Mouse (Mus musculus) spleen, postnatal 4 days (tissue): Measurements from ENCODE around the gene D330020A13Rik.
A peak's percentile ranks its signal among the peaks of the same experiment; 100 is the strongest.

Source experiments
- DNase-seq, 2 experiments: peaks; one replicate each; pipeline ENCODE4 v3.0.0; 2022; ENCODE audit warnings: low spot score in 2 of 2

D330020A13Rik gene

DNA sequence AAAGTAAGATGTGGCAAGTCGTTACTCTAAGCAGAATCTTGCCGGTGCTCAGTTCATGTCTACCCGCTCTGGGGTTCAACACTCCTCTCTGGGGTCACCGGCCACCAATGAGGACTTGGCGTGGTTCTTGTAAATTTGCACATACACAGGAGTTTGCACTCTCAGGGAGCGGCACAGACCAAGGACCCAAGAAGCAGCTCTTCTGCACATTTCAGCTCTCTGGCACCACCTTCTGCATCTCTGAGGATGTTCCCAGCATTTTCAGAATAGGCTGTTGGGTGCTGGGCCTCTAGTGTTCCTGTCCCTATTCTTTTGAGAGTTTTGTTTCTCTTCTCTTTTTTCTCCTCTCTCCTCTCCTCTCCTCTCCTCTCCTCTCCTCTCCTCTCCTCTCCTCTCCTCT, 7.0 kb downstream of the D330020A13Rik start:
- DNase-seq: no peak

DNA sequence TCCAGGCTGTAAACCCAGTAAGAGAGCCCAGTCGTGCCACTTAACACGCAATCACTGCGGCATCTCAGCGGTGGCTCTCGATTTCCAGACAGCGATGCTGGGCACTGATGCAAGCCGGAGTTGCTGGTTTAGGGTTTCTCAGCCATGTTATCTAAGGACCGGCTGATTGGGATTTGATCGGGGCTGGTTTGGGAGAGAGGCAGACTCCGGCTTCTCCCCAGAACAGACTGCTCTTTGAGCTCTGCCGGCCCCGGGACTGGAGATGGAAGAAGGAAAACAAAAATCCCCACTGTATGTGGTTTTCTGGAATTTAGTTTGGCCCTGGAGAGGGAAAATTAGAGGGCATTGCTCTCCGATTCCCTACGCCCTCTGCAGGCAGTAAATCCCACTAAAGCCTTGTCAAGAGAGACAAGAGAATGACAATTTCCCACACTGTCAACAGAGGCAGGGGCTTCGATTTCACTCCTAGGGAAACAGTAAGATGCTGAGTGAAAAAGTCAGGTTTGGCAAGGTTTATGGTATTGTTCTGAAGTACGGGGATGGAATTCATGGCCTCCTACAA, 8.7 kb downstream of the D330020A13Rik start:
- no peak for DNase-seq

GRCm38 (mm10) chr6:120306859-120307594, 12.9 kb downstream of the D330020A13Rik start:
- DNase-seq: no peak

DNA sequence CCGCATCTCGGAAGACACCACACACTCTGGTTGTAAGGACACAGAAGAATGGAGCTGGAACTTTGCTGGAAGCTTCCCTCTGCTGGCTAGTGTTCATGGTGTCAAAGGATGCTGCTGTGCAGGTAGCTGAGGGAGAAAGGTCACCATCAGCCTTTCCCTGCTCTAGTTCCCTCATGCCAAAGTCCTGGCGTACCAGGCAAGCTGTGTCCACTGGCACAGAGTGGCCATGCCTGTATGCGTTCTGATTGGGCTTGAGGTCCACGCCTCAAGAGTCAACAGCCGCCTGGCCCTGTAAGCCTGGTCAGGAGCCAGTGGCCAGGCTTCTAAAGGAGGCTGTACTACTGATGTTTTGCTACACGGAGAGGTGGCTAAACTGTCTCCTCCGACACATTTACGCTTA, 15.2 kb downstream of the D330020A13Rik start:
- no peak for DNase-seq

DNA sequence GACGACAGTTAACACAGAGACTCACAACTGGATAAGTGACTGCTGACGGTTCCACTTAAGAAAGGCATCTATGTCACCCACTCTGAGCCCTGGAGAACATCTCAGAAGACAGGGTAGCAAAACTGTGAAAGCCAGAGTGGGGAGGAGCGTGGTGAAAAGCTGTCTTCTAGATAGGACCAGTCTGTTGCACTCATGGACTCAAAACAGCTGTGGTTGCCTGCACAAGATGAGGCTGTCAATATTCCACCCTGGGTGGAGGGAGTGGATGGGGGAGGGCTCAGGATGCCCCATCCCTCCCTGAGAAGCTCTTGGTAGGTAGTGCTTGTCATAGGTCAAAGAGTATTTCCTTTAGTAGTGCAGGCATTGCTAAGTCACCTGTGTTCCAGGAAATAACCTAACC, 15.6 kb downstream of the D330020A13Rik start:
- DNase-seq: no peak

GRCm38 (mm10) chr6:120312443-120312842, 18.3 kb downstream of the D330020A13Rik start:
- DNase-seq: no peak

- DNase-seq: no peak
Observed at GRCm38 (mm10) chr6:120318303-120318940, 24.3 kb downstream of the D330020A13Rik start.

DNA sequence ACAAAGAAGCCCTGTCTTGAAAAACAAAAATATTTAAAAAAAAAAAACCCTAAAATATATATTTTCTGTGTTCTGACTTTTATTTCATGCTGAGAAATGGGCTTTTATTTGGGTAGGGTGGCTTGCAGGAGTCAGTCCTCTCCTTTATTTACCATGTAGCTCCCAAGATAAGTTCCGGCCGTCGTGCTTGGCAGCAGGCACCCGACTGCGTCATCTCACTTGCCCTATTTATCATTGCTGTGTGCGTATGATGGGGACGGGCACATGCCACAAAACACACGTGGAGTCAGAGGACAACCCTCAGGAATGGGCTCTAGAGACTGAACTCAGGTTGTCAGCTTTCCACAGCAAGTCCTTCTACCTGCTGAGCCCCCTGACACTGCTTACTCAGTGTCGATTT, 25.0 kb downstream of the D330020A13Rik start:
- DNase-seq: no peak

DNA sequence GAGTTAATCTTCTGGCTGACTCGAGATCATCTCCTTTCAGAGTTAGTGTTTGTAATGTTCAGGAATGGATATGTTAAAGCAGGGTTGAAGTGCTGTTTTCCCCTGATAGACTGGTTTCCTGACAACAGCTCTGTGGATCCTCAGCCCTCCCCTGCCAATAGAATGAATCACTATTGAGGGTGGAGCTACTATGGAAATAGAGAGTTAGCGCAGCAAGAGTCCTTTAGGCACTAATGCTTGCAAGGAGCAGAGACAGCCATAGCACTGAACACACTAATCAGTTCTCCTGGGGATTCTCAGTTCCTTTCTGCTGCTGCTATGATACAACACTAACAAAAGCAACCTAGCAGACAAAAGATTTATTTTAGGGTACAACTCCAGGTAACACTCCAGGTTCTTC, 26.2 kb downstream of the D330020A13Rik start:
- no peak for DNase-seq

DNA sequence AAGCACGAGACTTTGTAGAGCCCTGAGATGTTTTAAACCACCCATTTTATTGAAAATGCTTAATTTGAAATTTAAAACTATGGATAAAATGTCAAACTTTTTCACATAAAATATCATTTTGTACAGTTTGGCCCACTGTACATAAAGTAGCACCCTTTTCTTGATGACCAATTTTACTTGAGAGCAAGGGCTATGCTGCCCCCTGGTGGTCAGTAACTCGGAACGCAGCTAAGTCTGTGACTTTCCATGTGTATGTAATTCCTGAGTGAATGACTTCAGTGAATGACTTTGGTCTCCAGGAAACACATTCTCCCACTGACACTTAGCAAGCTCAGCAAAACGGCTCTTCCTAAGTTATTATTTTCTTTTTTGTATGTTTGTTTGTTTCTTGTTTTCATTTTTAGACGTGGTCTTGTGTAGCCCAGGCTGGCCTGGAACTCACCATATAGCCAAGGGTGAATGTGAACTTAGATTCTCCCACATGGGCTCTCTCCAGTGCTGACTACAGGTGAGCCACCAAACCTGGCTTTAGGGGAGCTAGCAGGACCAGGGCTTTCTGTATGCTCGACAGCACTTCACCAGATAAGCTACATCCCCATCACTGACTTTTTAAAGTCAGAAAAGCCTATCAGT, 30.2 kb downstream of the D330020A13Rik start:
- peak; percentile 43 to 83 for DNase-seq

DNA sequence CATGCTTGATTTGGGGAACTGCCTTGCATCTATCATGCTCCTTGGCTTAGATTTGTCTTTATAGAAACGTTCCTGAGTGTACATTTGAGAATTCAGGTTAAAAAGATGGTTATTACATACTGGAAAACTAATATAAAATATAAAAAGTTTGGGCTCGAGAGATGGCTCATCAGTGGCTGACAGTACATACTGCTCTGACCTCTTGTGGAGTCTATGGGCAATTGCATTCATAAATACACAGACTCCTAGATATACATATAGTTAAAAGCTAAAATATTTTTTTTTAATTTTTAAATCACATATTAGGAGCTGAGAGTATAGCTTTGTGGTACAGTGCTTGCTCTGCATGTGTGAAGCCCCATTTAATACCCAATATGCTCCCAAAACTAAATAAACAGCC, 38.2 kb downstream of the D330020A13Rik start:
- DNase-seq: no peak

GRCm38 (mm10) chr6:120343992-120344391, 49.8 kb downstream of the D330020A13Rik start:
- DNase-seq: no peak
